Mouse (Mus musculus) thymus, adult 2 months (tissue): Measurements from ENCODE around the gene Gm21954.

Source experiments
- CTCF ChIP-seq: fragments of 200-500 bp; IDR thresholded peaks from 2 replicates; pipeline ENCODE4 v1.5.1; 2012; ENCODE audit warnings: mild to moderate bottlenecking, control low read depth, low read length, moderate library complexity, borderline replicate concordance; ENCODE audit not compliant: control insufficient read depth, poor library complexity, insufficient read depth; ENCODE audit errors: extremely low read depth
- POLR2A ChIP-seq: fragments of 200-500 bp; IDR thresholded peaks from 2 replicates; pipeline ENCODE4 v1.6.1; 2012; ENCODE audit warnings: mild to moderate bottlenecking, low read length, control low read depth, moderate library complexity; ENCODE audit not compliant: control insufficient read depth, poor library complexity, insufficient read depth; ENCODE audit errors: extremely low read depth

- TF ChIP-seq POLR2A (no peak), CTCF (no peak)
Measured at GRCm38 (mm10) chr3:55442012-55442645, 29.9 kb downstream of the Gm21954 start.
